Mouse (Mus musculus) liver, embryonic 12.5 days (tissue): ENCODE data around the gene Krt72. TPM values are rescaled to one million over a fixed set of nuclear protein-coding genes. Genes with fewer than 3 reads are reported as not detected.

Source experiments
- ATAC-seq: fragments of 200-750 bp; cut with Nextera tagmentation; 2 replicates; pipeline ENCODE4 v1.8.0; 2017; ENCODE audit warnings: moderate number of reproducible peaks, mild to moderate bottlenecking, moderate library complexity
- H3K27ac ChIP-seq: fragments of 300-500 bp; sonication (generic); 2 replicates; pipeline ENCODE4 v1.5.1; 2016; ENCODE audit warnings: mild to moderate bottlenecking
- H3K27me3 ChIP-seq: fragments of 300-500 bp; sonication (generic); replicated peaks from 2 replicates; pipeline ENCODE4 v1.6.1; 2016; ENCODE audit warnings: mild to moderate bottlenecking, moderate library complexity
- H3K36me3 ChIP-seq: fragments of 300-500 bp; sonication (generic); 2 replicates; pipeline ENCODE4 v1.6.1; 2016; ENCODE audit warnings: mild to moderate bottlenecking, moderate library complexity
- H3K4me1 ChIP-seq: fragments of 300-500 bp; sonication (generic); 2 replicates; pipeline ENCODE4 v1.6.1; 2016
- H3K4me2 ChIP-seq: fragments of 300-500 bp; sonication (generic); 2 replicates; pipeline ENCODE4 v1.6.1; 2016; ENCODE audit warnings: mild to moderate bottlenecking, moderate library complexity
- H3K4me3 ChIP-seq: fragments of 300-500 bp; sonication (generic); 2 replicates; pipeline ENCODE4 v1.5.1; 2016; ENCODE audit warnings: mild to moderate bottlenecking, moderate library complexity
- H3K9ac ChIP-seq: fragments of 300-500 bp; sonication (generic); 2 replicates; pipeline ENCODE4 v1.6.1; 2016; ENCODE audit warnings: mild to moderate bottlenecking, moderate library complexity
- H3K9me3 ChIP-seq: fragments of 300-500 bp; sonication (generic); replicated peaks from 2 replicates; pipeline ENCODE4 v1.6.1; 2016; ENCODE audit warnings: mild to moderate bottlenecking, moderate library complexity
- WGBS: fragments of 180-500 bp; shearing (Covaris S2); methylation state at CpG from one replicate; pipeline ENCODE4 v1.1.7; 2016; ENCODE audit not compliant: insufficient replicate concordance; 5-methylcytosine and 5-hydroxymethylcytosine counted together
- polyA plus RNA-seq: library from polyadenylated mRNA; unstranded; fragments of >200 nt; fragmentation: Nextera tagmentation; extraction: Ambion mirVana; gene quantifications from 2 replicates; pipeline ENCODE4 v1.2.1, GENCODE M21; 2016

The Krt72 gene
- polyA plus RNA-seq, 1 experiment from 2014 or later: not detected

DNA sequence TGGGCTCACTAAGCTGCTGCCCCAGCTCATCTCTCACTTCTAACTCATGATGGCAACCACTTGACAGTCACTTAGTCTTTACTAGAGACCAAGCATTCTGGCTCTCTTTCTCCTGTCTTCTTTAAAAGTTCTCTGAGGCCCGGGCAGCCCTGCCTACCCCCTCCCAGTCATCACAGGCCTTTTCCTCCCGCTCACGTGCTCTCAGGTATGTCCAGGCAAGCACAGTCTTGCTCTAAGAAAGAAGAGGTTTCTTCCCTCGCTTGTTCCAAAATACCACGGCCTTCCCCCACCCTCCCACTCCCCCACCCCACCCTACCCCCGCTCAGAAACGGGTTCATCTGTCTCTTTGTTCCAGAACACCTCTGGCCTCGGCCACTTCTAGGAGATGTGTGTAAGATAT, 16.0 kb downstream of the Krt72 start:
- WGBS: 42% methylated on average over 8 of the region's 8 CpGs
- Histone ChIP-seq H3K27ac (no peak overlapping the region), H3K4me1 (no peaks in the 10 kb centered on the region), H3K9ac (no peak overlapping the region), H3K4me2 (no peak overlapping the region), H3K36me3 (no peaks in the 10 kb centered on the region), H3K27me3 (peaks cover 12% of the 10 kb centered on the region; the same call in 1 of the 2 replicates), H3K4me3 (no peak overlapping the region), H3K9me3 (no peaks in the 10 kb centered on the region)
- ATAC-seq: no peak

DNA sequence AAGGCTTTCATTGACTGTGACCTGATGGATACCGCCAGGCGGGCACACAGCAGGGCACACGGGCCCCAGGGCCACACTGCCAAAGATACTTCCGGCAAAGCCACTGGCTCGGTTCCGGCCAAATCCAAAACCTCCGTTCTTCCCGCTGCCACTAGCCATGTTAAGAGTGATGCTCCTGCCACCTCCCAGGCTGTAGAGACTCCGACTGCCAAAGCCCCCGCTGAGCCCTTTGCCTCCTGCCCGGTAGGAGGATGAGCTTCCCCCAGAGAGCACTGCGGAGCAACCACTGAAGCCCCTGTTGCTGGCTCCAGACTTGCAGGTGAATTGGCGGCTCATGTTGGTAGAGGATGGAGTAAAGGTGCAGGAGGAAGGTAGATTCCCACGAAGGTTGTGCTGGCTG, 43.5 kb downstream of the Krt72 start, which contains the start of gene Krt71:
Krt71 (minus strand) TSS at position 399 of the 400 bp plus-strand sequence.
- Histone ChIP-seq H3K27ac (no peak within 1 kb of the TSS), H3K36me3 (no peaks in the 10 kb centered on the region), H3K9ac (no peak within 1 kb of the TSS), H3K27me3 (0 out of 2 replicates have a peak, but pooled peaks cover 12% of the 10 kb centered on the region), H3K4me2 (no peak within 1 kb of the TSS), H3K4me3 (no peak within 1 kb of the TSS), H3K9me3 (no peaks in the 10 kb centered on the region), H3K4me1 (no peaks in the 10 kb centered on the region)
- ATAC-seq: no peak
- WGBS: 41% methylated on average over 14 of the region's 14 CpGs

DNA sequence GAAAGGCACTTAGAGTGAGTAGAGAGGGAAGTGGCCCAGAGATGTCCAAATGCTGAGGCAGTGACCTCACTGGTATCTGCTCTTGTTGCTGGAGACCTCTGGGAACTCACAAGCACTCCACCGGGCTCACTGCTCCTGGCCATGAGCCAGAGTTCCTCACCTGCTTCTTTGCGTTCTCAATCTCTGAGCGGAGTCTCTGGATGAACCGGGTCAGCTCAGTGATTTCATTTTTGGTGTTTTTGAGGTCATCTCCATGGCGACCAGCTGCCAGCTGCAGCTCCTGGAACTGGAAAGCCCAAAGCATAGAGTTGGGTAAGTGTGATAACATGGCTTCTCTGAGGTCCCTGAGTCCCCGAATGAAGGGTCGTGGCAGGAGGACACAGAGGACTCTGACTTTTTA, 48.5 kb downstream of the Krt72 start:
- 68% methylated on average over 7 of the region's 7 CpGs for WGBS
- Histone ChIP-seq H3K27me3 (0 out of 2 replicates have a peak, but pooled peaks cover 10% of the 10 kb centered on the region), H3K4me3 (no peak overlapping the region), H3K27ac (no peak overlapping the region), H3K9me3 (no peaks in the 10 kb centered on the region), H3K36me3 (no peaks in the 10 kb centered on the region), H3K4me1 (no peaks in the 10 kb centered on the region), H3K9ac (no peak overlapping the region), H3K4me2 (no peak overlapping the region)
- ATAC-seq: no peak

- Histone ChIP-seq H3K9me3 (no peaks in the 10 kb centered on the region), H3K4me1 (no peaks in the 10 kb centered on the region), H3K4me3 (no peak overlapping the region), H3K9ac (no peak overlapping the region), H3K36me3 (no peaks in the 10 kb centered on the region), H3K27me3 (no peaks in the 10 kb centered on the region), H3K4me2 (no peak overlapping the region), H3K27ac (no peak overlapping the region)
- no peak for ATAC-seq
Measured at GRCm38 (mm10) chr15:101730653-101731052, 55.6 kb downstream of the Krt72 start.

Other genes starting within 250 kb of the Krt72 start
- not detected in 2 replicates for gene Krt82, start 235.8 kb downstream of the Krt72 start, polyA plus RNA-seq
- not detected in 2 replicates for gene Krt90, start 223.5 kb downstream of the Krt72 start, polyA plus RNA-seq
- gene Krt75, start 212.6 kb downstream of the Krt72 start, polyA plus RNA-seq: not detected in 2 replicates
- gene Gm5414, start 158.3 kb downstream of the Krt72 start, polyA plus RNA-seq: not detected in 2 replicates
- gene Gm5478, start 139.1 kb downstream of the Krt72 start, polyA plus RNA-seq: not detected in 2 replicates
- not detected in 2 replicates for gene Krt6b, start 106.2 kb downstream of the Krt72 start, polyA plus RNA-seq
- gene Krt6a, start 92.2 kb downstream of the Krt72 start, polyA plus RNA-seq: not detected in 2 replicates
- 0.08 and 0.38 TPM in 2 replicates for gene Krt5, start 73.6 kb downstream of the Krt72 start, polyA plus RNA-seq
- gene Krt71, start 43.4 kb downstream of the Krt72 start, polyA plus RNA-seq: not detected in 2 replicates
- gene Krt73, start 15.9 kb upstream of the Krt72 start, polyA plus RNA-seq: not detected in 2 replicates
- gene Krt2, start 31.7 kb upstream of the Krt72 start, polyA plus RNA-seq: not detected in 2 replicates
- 0.06 and 0.38 TPM in 2 replicates for gene Krt1, start 64.3 kb upstream of the Krt72 start, polyA plus RNA-seq
- not detected in 2 replicates for gene Krt77, start 83.2 kb upstream of the Krt72 start, polyA plus RNA-seq
- not detected in 2 replicates for gene Krt76, start 106.5 kb upstream of the Krt72 start, polyA plus RNA-seq
- not detected in 2 replicates for gene Krt4, start 138.3 kb upstream of the Krt72 start, polyA plus RNA-seq
- not detected in 2 replicates for gene Krt79, start 153.9 kb upstream of the Krt72 start, polyA plus RNA-seq
- gene Krt78, start 167.8 kb upstream of the Krt72 start, polyA plus RNA-seq: not detected in 2 replicates
- gene Krt8, start 218.0 kb upstream of the Krt72 start, polyA plus RNA-seq: 71.9 and 75.3 TPM in 2 replicates
- 72.7 and 77.6 TPM in 2 replicates for gene Krt18, start 241.7 kb upstream of the Krt72 start, polyA plus RNA-seq